Comparison of ENCODE assay signal across 11 mouse cellular contexts in the genomic region with DNA sequence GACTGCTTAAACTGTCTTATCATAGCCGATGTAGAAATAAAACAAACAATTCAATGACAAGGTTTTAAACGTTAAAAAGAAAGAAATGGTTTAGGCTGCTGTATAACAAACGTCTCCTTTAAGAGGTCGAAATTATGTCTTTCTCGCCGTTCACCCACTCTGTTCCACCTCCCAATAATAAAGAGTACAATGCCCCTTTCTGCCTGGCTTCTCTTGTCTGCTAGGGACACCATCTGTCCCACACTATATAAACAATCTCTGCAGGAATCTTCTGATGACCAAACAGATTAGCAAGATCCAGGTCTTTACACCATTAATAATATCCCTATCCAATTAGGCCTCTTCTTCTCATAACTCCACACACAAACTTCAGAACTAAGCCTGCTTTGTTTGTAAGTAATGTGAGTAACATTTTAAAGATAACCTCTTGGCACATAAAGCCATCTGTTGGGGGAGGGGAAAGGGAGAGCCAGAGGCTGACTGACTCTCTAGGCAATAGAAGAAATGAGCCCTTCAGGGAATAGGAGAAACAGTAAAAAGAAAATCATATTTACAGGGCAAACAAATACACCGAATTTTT. TPM values are rescaled to one million over a fixed set of nuclear protein-coding genes. Genes with fewer than 3 reads are reported as not detected.
DNase-seq lines count a peak whose midpoint lies in the region; ATAC-seq and TF ChIP-seq lines count a peak whose summit lies in the region.
"Had no signal": no experiment of that assay in that cellular context is flagged by ENCODE, and none has a peak within 500 bp of the region (broad histone marks: within the 10 kb centered on the region; RNA-seq: fewer than 3 reads in every experiment).

No protein-coding gene starts in this region.

- H3K4me3 ChIP-seq in heart, embryonic 13.5 days: peak overlapping the region; percentile 69
- H3K4me3 ChIP-seq in cortical plate, adult 2 months (ENCODE audit: insufficient read depth, low read length): peak overlapping the region; percentile 67
- peak overlapping the region; percentile 80 for H3K4me3 ChIP-seq in hindbrain, embryonic 10.5 days
- peak overlapping the region; percentile 89 for H3K4me3 ChIP-seq in neural tube, embryonic 13.5 days

- ATAC-seq in heart, embryonic 13.5 days (ENCODE audit: extremely low read depth, insufficient number of reproducible peaks, low FRiP score, low TSS enrichment): no peak
- no peak for ATAC-seq in neural tube, embryonic 13.5 days (ENCODE audit: low read depth)

- no peak for DNase-seq in heart, adult 8-10 months (ENCODE audit: low spot score)
- DNase-seq in hindbrain, embryonic 10.5 days (ENCODE audit: low spot score): peak; percentile 5
- no peak for DNase-seq in ovary, adult 18-20 months (ENCODE audit: low spot score)
- no peak for DNase-seq in thymus, postnatal 25 days
- DNase-seq in adrenal gland, adult 18-20 months (ENCODE audit: low spot score in 2 of 2): no peak
- DNase-seq: adrenal gland, postnatal 36 days; kidney, postnatal 36 days; liver, embryonic 13.5 days had no signal

- no peaks in the 10 kb centered on the region for H3K36me3 ChIP-seq in heart, embryonic 13.5 days
- no peaks in the 10 kb centered on the region for H3K36me3 ChIP-seq in hindbrain, embryonic 10.5 days
- H3K36me3 ChIP-seq in neural tube, embryonic 13.5 days: no peaks in the 10 kb centered on the region
- H3K36me3 ChIP-seq: liver, embryonic 13.5 days had no signal

- no peak for TF ChIP-seq CTCF in cortical plate, adult 2 months (IDR thresholded peaks at IDR 0.05; ENCODE audit: extremely low read depth, insufficient read depth, low read length)

- no peaks in the 10 kb centered on the region for H3K4me1 ChIP-seq in heart, embryonic 13.5 days
- peaks cover 2% of the 10 kb centered on the region; the same call in 1 of the 2 replicates for H3K4me1 ChIP-seq in cortical plate, adult 2 months (ENCODE audit: control insufficient read depth, insufficient read depth, low read length)
- H3K4me1 ChIP-seq in hindbrain, embryonic 10.5 days (replicated peaks): peaks cover 15% of the 10 kb centered on the region
- peaks cover 19% of the 10 kb centered on the region for H3K4me1 ChIP-seq in neural tube, embryonic 13.5 days (replicated peaks)
- H3K4me1 ChIP-seq: liver, embryonic 13.5 days had no signal

- no peak overlapping the region for H3K27ac ChIP-seq in heart, embryonic 13.5 days (replicated peaks)
- no peak overlapping the region for H3K27ac ChIP-seq in cortical plate, adult 2 months (ENCODE audit: insufficient read depth, low read length)
- no peak overlapping the region for H3K27ac ChIP-seq in hindbrain, embryonic 10.5 days
- 0 out of 2 replicates have a peak overlapping the region, but pooled peaks have one; percentile 28 for H3K27ac ChIP-seq in neural tube, embryonic 13.5 days (replicated peaks)
- H3K27ac ChIP-seq: liver, embryonic 13.5 days had no signal

- H3K9me3 ChIP-seq in heart, embryonic 13.5 days: no peaks in the 10 kb centered on the region
- no peaks in the 10 kb centered on the region for H3K9me3 ChIP-seq in hindbrain, embryonic 10.5 days
- H3K9me3 ChIP-seq in neural tube, embryonic 13.5 days: no peaks in the 10 kb centered on the region
- H3K9me3 ChIP-seq: liver, embryonic 13.5 days had no signal

- WGBS in heart, embryonic 13.5 days: 50% methylated on average over 7 of the region's 7 CpGs
- 32% methylated on average over 7 of the region's 7 CpGs for WGBS in hindbrain, embryonic 10.5 days
- 22% methylated on average over 7 of the region's 7 CpGs for WGBS in neural tube, embryonic 13.5 days

- no peaks in the 10 kb centered on the region for H3K27me3 ChIP-seq in heart, embryonic 13.5 days (replicated peaks)
- peaks cover 20% of the 10 kb centered on the region for H3K27me3 ChIP-seq in hindbrain, embryonic 10.5 days (ENCODE audit: insufficient read depth, poor library complexity, severe bottlenecking)
- H3K27me3 ChIP-seq in neural tube, embryonic 13.5 days: peaks cover 12% of the 10 kb centered on the region; the same call in 1 of the 2 replicates

- TF ChIP-seq POLR2A in cortical plate, adult 2 months (IDR thresholded peaks at IDR 0.05; ENCODE audit: extremely low read depth, insufficient read depth, low read length): no peak

- H3K4me2 ChIP-seq in heart, embryonic 13.5 days: peak overlapping the region; percentile 72
- H3K4me2 ChIP-seq in neural tube, embryonic 13.5 days: peak overlapping the region; percentile 57

- H3K9ac ChIP-seq in heart, embryonic 13.5 days: no peak overlapping the region
- 0 out of 2 replicates have a peak overlapping the region, but pooled peaks have one; percentile 31 for H3K9ac ChIP-seq in neural tube, embryonic 13.5 days
- H3K9ac ChIP-seq: liver, embryonic 13.5 days had no signal

RNA-seq across cellular contexts. Expression of a gene that starts 1.7 kb away (rescaled TPM):
- 4.9 and 6.0 TPM in 2 replicates for polyA plus RNA-seq in heart, embryonic 13.5 days (2015; fragmentation: Nextera tagmentation; extraction: Ambion mirVana)
- total RNA-seq in heart, adult 8-10 months (2022): 10 to 100 TPM; 10.3 to 12.5 (median 11.9) TPM
- polyA plus RNA-seq in cortical plate, adult 2 months (2012; rRNA removed): 10.8 and 13.0 TPM in 2 replicates
- 4.4 and 5.1 TPM in 2 replicates for polyA plus RNA-seq in hindbrain, embryonic 10.5 days (2016; fragmentation: Nextera tagmentation; extraction: Ambion mirVana)
- 8.3 and 10.2 TPM in 2 replicates for polyA plus RNA-seq in neural tube, embryonic 13.5 days (2015; fragmentation: Nextera tagmentation; extraction: Ambion mirVana)
- total RNA-seq in adrenal gland, adult 18-20 months (2021): 10 to 100 TPM; 10.2 to 10.3 TPM

RNA-seq across cellular contexts. Expression of a gene that starts 57.2 kb away (rescaled TPM):
- polyA plus RNA-seq in heart, embryonic 13.5 days (2015; fragmentation: Nextera tagmentation; extraction: Ambion mirVana): 0.27 and 0.38 TPM in 2 replicates
- under 1 TPM in 2 of 4 experiments, not detected in 2; 0.13 to 0.31 TPM for total RNA-seq in heart, adult 8-10 months (2022)
- polyA plus RNA-seq in cortical plate, adult 2 months (2012; rRNA removed): 0.06 and 0.15 TPM in 2 replicates
- polyA plus RNA-seq in hindbrain, embryonic 10.5 days (2016; fragmentation: Nextera tagmentation; extraction: Ambion mirVana): 0.50 and 1.00 TPM in 2 replicates
- 0.21 TPM in 1 of 2 replicates, not detected in the other for polyA plus RNA-seq in neural tube, embryonic 13.5 days (2015; fragmentation: Nextera tagmentation; extraction: Ambion mirVana)
- not detected for total RNA-seq in adrenal gland, adult 18-20 months (2021)
